Mouse (Mus musculus) heart, embryonic 15.5 days (tissue): Measurements from ENCODE around the gene Olfr1278. TPM values are rescaled to one million over a fixed set of nuclear protein-coding genes. Genes with fewer than 3 reads are reported as not detected.
"Not testable (repeated sequence)": the region's sequence is repeated elsewhere in the genome, so short reads cannot be mapped to it uniquely, and the experiment has no call there.

Experiments
- ATAC-seq: fragments of 200-750 bp; cut with Nextera tagmentation; replicated peaks from 2 replicates; pipeline ENCODE4 v1.8.0; 2017; ENCODE audit warnings: low read depth, moderate TSS enrichment; ENCODE audit not compliant: insufficient number of reproducible peaks, insufficient read depth, low FRiP score
- H3K27ac ChIP-seq: fragments of 300-500 bp; sonication (generic); 2 replicates; pipeline ENCODE4 v1.5.1; 2015; ENCODE audit warnings: mild to moderate bottlenecking, inconsistent platforms
- H3K27me3 ChIP-seq: fragments of 300-500 bp; sonication (generic); 2 replicates; pipeline ENCODE4 v1.6.1; 2015; ENCODE audit warnings: inconsistent platforms
- H3K36me3 ChIP-seq: fragments of 300-500 bp; sonication (generic); 2 replicates; pipeline ENCODE4 v1.6.1; 2015; ENCODE audit warnings: mild to moderate bottlenecking, inconsistent platforms
- H3K4me1 ChIP-seq: fragments of 300-500 bp; sonication (generic); replicated peaks from 2 replicates; pipeline ENCODE4 v1.6.1; 2015; ENCODE audit warnings: inconsistent platforms
- H3K4me2 ChIP-seq: fragments of 300-500 bp; sonication (generic); 2 replicates; pipeline ENCODE4 v1.6.1; 2015; ENCODE audit warnings: inconsistent platforms, mild to moderate bottlenecking, moderate library complexity
- H3K4me3 ChIP-seq: fragments of 300-500 bp; sonication (generic); 2 replicates; pipeline ENCODE4 v1.5.1; 2015; ENCODE audit warnings: mild to moderate bottlenecking, inconsistent platforms
- H3K9ac ChIP-seq: fragments of 300-500 bp; sonication (generic); 2 replicates; pipeline ENCODE4 v1.6.1; 2015; ENCODE audit warnings: mild to moderate bottlenecking, inconsistent platforms
- H3K9me3 ChIP-seq: fragments of 300-500 bp; sonication (generic); replicated peaks from 2 replicates; pipeline ENCODE4 v1.6.1; 2016; ENCODE audit warnings: inconsistent platforms
- WGBS: fragments of 180-500 bp; shearing (Covaris S2); methylation state at CpG from one replicate; pipeline ENCODE4 v1.1.7; 2015; ENCODE audit warnings: mixed read lengths; 5-methylcytosine and 5-hydroxymethylcytosine counted together
- polyA plus RNA-seq: library from polyadenylated mRNA; unstranded; fragments of >200 nt; fragmentation: Nextera tagmentation; extraction: Ambion mirVana; gene quantifications from 2 replicates; pipeline ENCODE4 v1.2.1, GENCODE M21; 2015

The Olfr1278 gene
- not detected in 2 replicates for polyA plus RNA-seq

DNA sequence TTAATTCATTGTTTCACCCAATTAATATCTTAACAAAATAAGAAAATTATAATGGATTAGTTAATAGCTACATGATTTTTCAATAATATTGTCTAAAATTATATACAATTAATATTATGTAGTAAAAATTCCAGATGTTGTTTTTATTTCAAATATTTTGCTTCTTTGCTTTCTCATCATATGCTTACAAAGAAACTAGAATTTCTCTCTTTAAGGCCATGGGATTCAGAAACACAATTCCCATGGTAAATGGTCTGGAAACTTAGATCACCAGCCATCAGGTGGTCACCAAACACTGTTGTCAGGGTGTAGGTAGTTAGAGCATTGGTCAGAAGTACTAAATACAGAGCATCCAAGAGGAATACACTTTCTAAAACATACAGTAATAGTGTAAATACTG, at the start of gene Olfr1278:
Gene Olfr1278 (plus strand): TSS at position 301 of the 400 bp plus-strand sequence.
- H3K9ac ChIP-seq, result no peak within 1 kb of the TSS
- H3K27ac ChIP-seq, result no peak within 1 kb of the TSS
- no peak for ATAC-seq
- H3K9me3 ChIP-seq, result no peaks in the 10 kb centered on the region
- H3K4me2 ChIP-seq, result no peak within 1 kb of the TSS
- H3K4me1 ChIP-seq, result no peaks in the 10 kb centered on the region
- no peaks in the 10 kb centered on the region for H3K27me3 ChIP-seq
- no peaks in the 10 kb centered on the region for H3K36me3 ChIP-seq
- no peak within 1 kb of the TSS for H3K4me3 ChIP-seq

- H3K9me3 ChIP-seq, result no peaks in the 10 kb centered on the region
- H3K36me3 ChIP-seq, result no peaks in the 10 kb centered on the region
- H3K27ac ChIP-seq, result no peak within 1 kb of the TSS
- no peak within 1 kb of the TSS for H3K9ac ChIP-seq
- H3K27me3 ChIP-seq, result no peaks in the 10 kb centered on the region
- no peaks in the 10 kb centered on the region for H3K4me1 ChIP-seq
- ATAC-seq, result no peak
- no peak within 1 kb of the TSS for H3K4me2 ChIP-seq
- no peak within 1 kb of the TSS for H3K4me3 ChIP-seq
These were observed 35.7 kb upstream of the Olfr1278 start, which contains the start of gene Olfr1276 for GRCm38 (mm10) chr2:111254216-111254615. Olfr1276 (plus strand) TSS chr2:111254516.

DNA sequence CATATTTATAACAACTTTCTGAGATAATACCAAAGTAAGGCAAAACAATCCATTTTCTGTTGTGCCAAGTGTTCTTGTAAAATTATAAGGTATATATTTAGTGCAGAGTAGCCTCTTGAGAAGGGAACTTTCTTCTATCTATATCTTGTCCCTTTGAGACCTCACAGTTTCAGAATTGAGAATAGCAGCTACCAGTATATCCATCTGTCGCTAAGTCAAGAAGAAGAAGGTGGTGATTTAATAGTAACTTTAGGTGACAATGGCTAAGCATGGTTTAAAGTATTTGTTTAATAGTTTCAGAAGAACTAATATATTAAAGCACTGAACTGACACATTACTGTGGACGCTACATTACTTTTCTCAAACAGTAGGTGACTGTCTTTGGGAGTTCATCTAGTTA, 15.9 kb upstream of the Olfr1278 start, which contains the start of gene Olfr1277:
Gene Olfr1277 (minus strand): TSS at position 101 of the 400 bp plus-strand sequence.
- ATAC-seq, result no peak
- no peaks in the 10 kb centered on the region for H3K9me3 ChIP-seq
- H3K4me1 ChIP-seq, result no peaks in the 10 kb centered on the region
- no peak within 1 kb of the TSS for H3K27ac ChIP-seq
- 74% methylated on average over 2 of the region's 2 CpGs for WGBS
- H3K27me3 ChIP-seq, result no peaks in the 10 kb centered on the region
- H3K4me3 ChIP-seq, result no peak within 1 kb of the TSS
- H3K36me3 ChIP-seq, result no peaks in the 10 kb centered on the region
- no peak within 1 kb of the TSS for H3K9ac ChIP-seq
- H3K4me2 ChIP-seq, result no peak within 1 kb of the TSS

DNA sequence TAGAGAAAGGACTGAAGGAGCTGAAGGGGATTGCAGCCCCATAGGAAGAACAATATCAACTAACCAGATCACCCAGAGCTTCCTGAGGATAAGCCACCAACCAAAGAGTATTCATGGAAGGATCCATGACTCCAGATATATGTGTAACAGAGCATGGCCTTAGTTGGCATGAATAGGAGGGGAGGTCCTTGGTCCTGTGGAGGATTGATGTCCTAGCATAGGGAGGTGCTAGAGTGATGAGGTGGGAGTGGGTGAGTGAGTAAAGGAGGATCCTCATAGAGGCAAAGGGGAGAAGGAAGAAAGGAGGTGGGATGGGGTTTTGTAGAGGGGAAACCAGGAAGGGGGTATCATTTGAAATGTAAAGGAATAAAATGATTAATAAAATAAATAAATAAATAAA, 8.6 kb downstream of the Olfr1278 start:
- Histone ChIP-seq H3K36me3 (no peaks in the 10 kb centered on the region), H3K9ac (no peak overlapping the region), H3K4me1 (no peaks in the 10 kb centered on the region), H3K27ac (no peak overlapping the region), H3K27me3 (no peaks in the 10 kb centered on the region), H3K4me3 (no peak overlapping the region), H3K4me2 (no peak overlapping the region), H3K9me3 (no peaks in the 10 kb centered on the region)
- ATAC-seq, result no peak

DNA sequence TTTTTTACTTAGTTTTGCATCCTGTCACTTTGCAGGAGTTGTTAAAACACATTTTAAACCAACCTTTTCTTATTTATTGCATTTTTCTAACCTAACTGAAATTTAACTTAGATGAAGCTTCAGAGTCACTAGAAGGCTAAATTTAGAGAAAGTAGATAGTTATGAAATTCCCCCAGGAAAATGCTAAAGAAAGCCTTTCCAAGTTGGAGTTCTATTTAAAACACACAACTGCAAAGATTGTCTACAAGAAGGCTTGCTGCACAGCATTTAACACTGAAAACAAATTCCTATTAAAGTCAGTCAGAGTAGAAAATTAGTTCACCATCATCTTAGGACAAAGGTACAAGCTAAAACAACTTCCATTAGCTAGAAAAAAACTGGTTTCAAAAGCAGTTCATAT, 10.4 kb downstream of the Olfr1278 start, which contains the start of gene Olfr1279:
Gene Olfr1279 (plus strand): TSS at position 262 of the 400 bp plus-strand sequence.
- Histone ChIP-seq H3K27ac (no peak within 1 kb of the TSS), H3K36me3 (no peaks in the 10 kb centered on the region), H3K9me3 (no peaks in the 10 kb centered on the region), H3K4me3 (no peak within 1 kb of the TSS), H3K4me2 (no peak within 1 kb of the TSS), H3K27me3 (no peaks in the 10 kb centered on the region), H3K9ac (no peak within 1 kb of the TSS), H3K4me1 (no peaks in the 10 kb centered on the region)
- no peak for ATAC-seq

GRCm38 (mm10) chr2:111313717-111314116, 23.8 kb downstream of the Olfr1278 start, which contains the start of gene Olfr1280:
Olfr1280 (plus strand) TSS chr2:111314017.
- no peak within 1 kb of the TSS for H3K9ac ChIP-seq
- H3K36me3 ChIP-seq, result no peaks in the 10 kb centered on the region
- no peaks in the 10 kb centered on the region for H3K9me3 ChIP-seq
- no peaks in the 10 kb centered on the region for H3K4me1 ChIP-seq
- no peak within 1 kb of the TSS for H3K4me2 ChIP-seq
- no peak within 1 kb of the TSS for H3K4me3 ChIP-seq
- no peak for ATAC-seq
- no peak within 1 kb of the TSS for H3K27ac ChIP-seq
- no peaks in the 10 kb centered on the region for H3K27me3 ChIP-seq

DNA sequence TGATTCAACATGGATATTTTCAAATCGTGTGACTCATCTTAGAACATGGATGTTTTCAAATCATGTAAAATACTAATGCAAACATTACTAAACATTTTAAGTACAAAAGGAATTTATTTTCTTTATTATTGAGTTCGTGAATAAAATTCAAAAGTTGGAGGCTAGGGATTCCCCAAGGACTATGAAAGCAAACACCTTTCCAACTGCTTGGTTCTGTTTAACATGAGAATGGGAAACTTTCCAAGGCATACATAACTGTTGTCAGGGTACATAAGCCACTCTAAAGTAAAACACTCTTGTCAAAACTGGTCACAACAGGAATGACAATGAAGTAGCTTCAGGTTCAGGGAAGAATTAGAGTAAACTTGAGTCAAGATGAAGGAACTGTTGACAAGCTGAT, 36.3 kb downstream of the Olfr1278 start, which contains the start of gene Olfr1281:
Gene Olfr1281 (plus strand): TSS at position 301 of the 400 bp plus-strand sequence.
- no peaks in the 10 kb centered on the region for H3K9me3 ChIP-seq
- no peaks in the 10 kb centered on the region for H3K27me3 ChIP-seq
- no peaks in the 10 kb centered on the region for H3K4me1 ChIP-seq
- H3K4me3 ChIP-seq, result no peak within 1 kb of the TSS
- 60% methylated on average over 2 of the region's 2 CpGs for WGBS
- H3K36me3 ChIP-seq, result no peaks in the 10 kb centered on the region
- no peak for ATAC-seq
- no peak within 1 kb of the TSS for H3K27ac ChIP-seq
- no peak within 1 kb of the TSS for H3K9ac ChIP-seq
- H3K4me2 ChIP-seq, result no peak within 1 kb of the TSS

DNA sequence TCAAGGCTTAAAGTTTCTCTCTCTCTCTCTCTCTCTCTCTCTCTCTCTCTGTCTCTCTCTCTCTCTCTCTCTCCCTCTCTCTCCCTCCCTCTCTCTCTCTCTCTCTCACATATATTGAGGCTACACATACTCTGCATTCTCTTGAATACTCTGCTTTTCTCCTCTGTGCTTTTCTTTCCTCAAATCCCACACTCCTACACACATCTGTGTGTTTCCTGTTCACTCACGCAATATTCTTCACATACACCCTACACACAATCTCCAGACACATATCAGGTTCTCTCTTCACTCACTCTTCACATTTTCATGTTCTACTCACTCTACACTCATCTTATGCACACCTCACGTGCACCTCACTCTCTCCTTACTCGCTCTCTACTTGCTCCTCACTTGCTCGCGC, 43.8 kb downstream of the Olfr1278 start:
- H3K9ac ChIP-seq, H3K36me3 ChIP-seq, H3K4me1 ChIP-seq, ATAC-seq, H3K27me3 ChIP-seq, H3K27ac ChIP-seq, H3K9me3 ChIP-seq, H3K4me2 ChIP-seq, H3K4me3 ChIP-seq: not testable (repeated sequence)
- WGBS, result 77% methylated on average over 5 of the region's 5 CpGs

GRCm38 (mm10) chr2:111335976-111336375, 46.0 kb downstream of the Olfr1278 start, which contains the start of gene Olfr1282:
Olfr1282 (minus strand) TSS chr2:111336076.
- Histone ChIP-seq H3K9me3 (no peaks in the 10 kb centered on the region), H3K4me1 (no peaks in the 10 kb centered on the region), H3K36me3 (no peaks in the 10 kb centered on the region), H3K9ac (no peak within 1 kb of the TSS), H3K4me2 (no peak within 1 kb of the TSS), H3K27ac (no peak within 1 kb of the TSS), H3K4me3 (no peak within 1 kb of the TSS), H3K27me3 (no peaks in the 10 kb centered on the region)
- no peak for ATAC-seq
- 52% methylated on average over 2 of the region's 2 CpGs for WGBS

Other genes with a start within 250 kb of the Olfr1278 start
- gene Gm13941, start 184.2 kb upstream of the Olfr1278 start, polyA plus RNA-seq, result not detected in 2 replicates
- not detected in 2 replicates for gene Gm15130, start 137.2 kb upstream of the Olfr1278 start, polyA plus RNA-seq
- gene 4930430A15Rik, start 60.5 kb upstream of the Olfr1278 start, polyA plus RNA-seq, result not detected in 2 replicates
- gene Olfr1275, start 54.9 kb upstream of the Olfr1278 start, polyA plus RNA-seq, result not detected in 2 replicates
- gene Olfr1276, start 35.6 kb upstream of the Olfr1278 start, polyA plus RNA-seq, result not detected in 2 replicates
- gene Olfr1277, start 16.0 kb upstream of the Olfr1278 start, polyA plus RNA-seq, result not detected in 2 replicates
- gene Olfr1279, start 10.5 kb downstream of the Olfr1278 start, polyA plus RNA-seq, result not detected in 2 replicates
- not detected in 2 replicates for gene Olfr1280, start 23.9 kb downstream of the Olfr1278 start, polyA plus RNA-seq
- gene Olfr1281, start 36.4 kb downstream of the Olfr1278 start, polyA plus RNA-seq, result not detected in 2 replicates
- not detected in 2 replicates for gene Olfr1282, start 45.9 kb downstream of the Olfr1278 start, polyA plus RNA-seq
- gene Olfr1283, start 76.7 kb downstream of the Olfr1278 start, polyA plus RNA-seq, result not detected in 2 replicates
- not detected in 2 replicates for gene Olfr1284, start 85.4 kb downstream of the Olfr1278 start, polyA plus RNA-seq
- not detected in 2 replicates for gene Olfr1286, start 133.0 kb downstream of the Olfr1278 start, polyA plus RNA-seq
- not detected in 2 replicates for gene Olfr1287, start 159.0 kb downstream of the Olfr1278 start, polyA plus RNA-seq
- not detected in 2 replicates for gene Olfr1288, start 184.0 kb downstream of the Olfr1278 start, polyA plus RNA-seq
- gene Olfr1289, start 190.7 kb downstream of the Olfr1278 start, polyA plus RNA-seq, result not detected in 2 replicates
- gene Olfr1290, start 203.7 kb downstream of the Olfr1278 start, polyA plus RNA-seq, result not detected in 2 replicates
- not detected in 2 replicates for gene Olfr1291-ps1, start 207.0 kb downstream of the Olfr1278 start, polyA plus RNA-seq
- gene Olfr1293-ps, start 235.1 kb downstream of the Olfr1278 start, polyA plus RNA-seq, result not detected in 2 replicates